Mouse (Mus musculus): ENCODE measurements around the gene Tekt1. TPM values are rescaled to one million over a fixed set of nuclear protein-coding genes. Genes with fewer than 3 reads are reported as not detected.

Tekt1 gene
- polyA plus RNA-seq, 1 experiment from 2014 or later, result 5.3 TPM

DNA sequence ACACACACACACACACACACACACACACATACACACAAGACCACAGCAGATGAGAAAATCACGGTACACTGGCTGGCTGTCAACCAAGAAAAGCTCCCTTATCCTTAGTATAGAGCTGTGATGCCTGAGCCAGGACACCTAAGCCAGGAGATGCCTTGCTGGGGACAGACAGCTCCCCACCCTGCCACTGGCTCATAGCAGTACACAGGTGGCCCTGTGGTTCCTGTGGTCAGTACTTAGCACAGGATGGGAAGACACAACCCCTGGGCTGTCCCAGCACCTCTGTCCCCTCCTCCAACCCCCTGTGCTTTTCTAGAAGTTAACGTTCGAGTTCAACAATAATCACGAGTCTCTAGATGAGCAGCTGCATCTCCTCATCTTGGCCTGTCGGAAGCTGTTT is 44.2 kb downstream of the Tekt1 start:
- Histone ChIP-seq H3K36me3 (ENCODE audit: control insufficient read depth, insufficient read depth, low read length) (no peaks in the 10 kb centered on the region), H3K9me3 (ENCODE audit: control insufficient read depth, low read length) (no peaks in the 10 kb centered on the region), H3K27ac (ENCODE audit: low read depth, low read length) (no peak overlapping the region), H3K9ac (ENCODE audit: low read length) (no peak overlapping the region), H3K4me3 (ENCODE audit: low read depth, low read length) (no peak overlapping the region), H3K27me3 (ENCODE audit: control insufficient read depth, insufficient read depth, low read length) (peaks cover 11% of the 10 kb centered on the region), H3K4me1 (replicated peaks; ENCODE audit: control insufficient read depth, insufficient read depth, low read length) (no peaks in the 10 kb centered on the region; the same call in 1 of the 2 replicates), H3K4me2 (ENCODE audit: low read depth, low read length, severe bottlenecking) (no peak overlapping the region)
- DNase-seq (ENCODE audit: low spot score) (peak; percentile 7), ATAC-seq (replicated peaks; ENCODE audit: low FRiP score) (no peak)
- WGBS, result 93% methylated on average over 5 of the region's 5 CpGs

DNA sequence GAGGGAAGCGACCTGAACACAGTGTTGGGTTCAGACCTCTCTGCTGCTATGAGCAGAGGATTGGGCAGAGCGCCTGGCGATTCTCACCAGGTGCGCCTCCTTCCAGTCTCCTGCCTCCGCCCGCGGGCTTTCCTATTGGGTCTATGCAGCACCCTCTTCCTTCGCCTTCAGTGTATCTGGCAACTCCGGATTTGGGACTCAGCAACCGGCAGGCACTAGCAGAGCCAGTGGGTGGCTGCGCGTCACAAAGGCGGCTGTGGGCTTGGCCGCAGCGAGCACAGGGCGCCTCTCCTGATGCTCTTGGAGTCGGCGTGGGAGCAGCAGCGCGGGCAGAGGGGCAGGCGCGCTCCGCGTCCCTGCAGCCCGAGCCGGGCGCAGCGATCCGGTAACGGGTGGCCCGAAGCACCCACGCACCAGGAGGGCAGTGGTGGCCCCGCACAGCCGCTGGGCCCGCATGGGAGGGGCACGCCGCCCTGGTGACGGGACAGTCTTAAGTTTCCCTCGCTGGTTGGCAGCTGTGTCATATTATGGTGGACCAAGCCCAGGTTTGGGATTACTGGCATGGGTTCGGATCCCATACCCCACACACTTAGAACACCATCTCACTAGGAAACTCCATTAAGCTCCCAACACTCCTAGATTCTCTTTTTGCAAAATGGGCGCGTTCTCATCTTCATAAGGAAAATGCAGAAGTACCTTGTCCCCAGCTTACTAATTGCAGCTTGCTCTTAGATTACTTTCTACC is 47.9 kb downstream of the Tekt1 start, which contains the start of gene Fbxo39:
TSS of gene Fbxo39 (plus strand) at position 294 of the 745 bp plus-strand sequence.
- no peak within 1 kb of the TSS; the same call in 1 of the 2 replicates for H3K9ac ChIP-seq (ENCODE audit: low read length)
- ATAC-seq (replicated peaks; ENCODE audit: low FRiP score) (no peak), DNase-seq (ENCODE audit: low spot score) (peak; percentile 52)
- H3K9me3 ChIP-seq (ENCODE audit: control insufficient read depth, low read length), result no peaks in the 10 kb centered on the region
- H3K27me3 ChIP-seq (ENCODE audit: control insufficient read depth, insufficient read depth, low read length), result peaks cover 11% of the 10 kb centered on the region
- H3K4me3 ChIP-seq (ENCODE audit: low read depth, low read length), result peak within 1 kb of the TSS; percentile 14; the same call in 1 of the 2 replicates
- H3K27ac ChIP-seq (ENCODE audit: low read depth, low read length), result no peak within 1 kb of the TSS
- H3K36me3 ChIP-seq (ENCODE audit: control insufficient read depth, insufficient read depth, low read length), result no peaks in the 10 kb centered on the region
- 10% methylated on average over 42 of the region's 42 CpGs for WGBS
- H3K4me2 ChIP-seq (ENCODE audit: low read depth, low read length, severe bottlenecking), result peak within 1 kb of the TSS; percentile 41
- no peaks in the 10 kb centered on the region; the same call in 1 of the 2 replicates for H3K4me1 ChIP-seq (replicated peaks; ENCODE audit: control insufficient read depth, insufficient read depth, low read length)

DNA sequence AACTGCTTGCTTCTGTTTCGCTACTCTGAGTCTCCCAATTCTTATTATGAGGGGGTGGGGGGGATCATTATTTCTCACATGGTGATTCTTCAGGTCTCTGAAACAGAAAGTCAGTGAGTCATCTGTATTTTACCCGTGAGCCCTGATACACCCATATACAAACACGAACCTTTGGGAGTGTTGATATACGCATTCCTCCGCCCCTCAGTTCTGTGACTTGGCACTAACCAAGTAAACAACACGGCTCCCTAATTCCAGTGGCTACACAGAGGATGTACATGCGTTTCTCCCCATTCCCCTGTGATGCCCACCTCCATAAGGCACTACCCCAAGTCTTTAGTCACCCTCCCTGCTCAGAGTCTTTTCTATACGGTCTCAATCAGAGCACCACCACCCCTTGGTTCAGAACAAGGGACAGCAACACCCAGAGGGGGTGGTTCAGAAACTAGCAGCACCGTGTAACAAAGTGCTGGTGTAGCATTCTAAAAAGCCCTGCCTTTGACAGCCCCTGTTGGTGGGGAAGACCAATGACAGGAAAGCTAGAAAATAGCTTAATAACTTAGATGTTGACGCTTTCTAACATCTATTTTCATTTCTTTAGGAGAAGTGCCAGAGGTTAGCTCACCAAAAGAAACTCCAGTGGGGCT is 50.8 kb downstream of the Tekt1 start:
- H3K27ac ChIP-seq (ENCODE audit: low read depth, low read length), result no peak overlapping the region
- no peak overlapping the region for H3K9ac ChIP-seq (ENCODE audit: low read length)
- H3K9me3 ChIP-seq (ENCODE audit: control insufficient read depth, low read length), result no peaks in the 10 kb centered on the region
- DNase-seq (ENCODE audit: low spot score), result no peak
- H3K27me3 ChIP-seq (ENCODE audit: control insufficient read depth, insufficient read depth, low read length), result peaks cover 11% of the 10 kb centered on the region
- 85% methylated on average over 10 of the region's 10 CpGs for WGBS
- H3K4me2 ChIP-seq (ENCODE audit: low read depth, low read length, severe bottlenecking), result no peak overlapping the region
- no peak for ATAC-seq (replicated peaks; ENCODE audit: low FRiP score)
- no peaks in the 10 kb centered on the region for H3K36me3 ChIP-seq (ENCODE audit: control insufficient read depth, insufficient read depth, low read length)
- H3K4me1 ChIP-seq (replicated peaks; ENCODE audit: control insufficient read depth, insufficient read depth, low read length), result no peaks in the 10 kb centered on the region; the same call in 1 of the 2 replicates
- no peak overlapping the region for H3K4me3 ChIP-seq (ENCODE audit: low read depth, low read length)

DNA sequence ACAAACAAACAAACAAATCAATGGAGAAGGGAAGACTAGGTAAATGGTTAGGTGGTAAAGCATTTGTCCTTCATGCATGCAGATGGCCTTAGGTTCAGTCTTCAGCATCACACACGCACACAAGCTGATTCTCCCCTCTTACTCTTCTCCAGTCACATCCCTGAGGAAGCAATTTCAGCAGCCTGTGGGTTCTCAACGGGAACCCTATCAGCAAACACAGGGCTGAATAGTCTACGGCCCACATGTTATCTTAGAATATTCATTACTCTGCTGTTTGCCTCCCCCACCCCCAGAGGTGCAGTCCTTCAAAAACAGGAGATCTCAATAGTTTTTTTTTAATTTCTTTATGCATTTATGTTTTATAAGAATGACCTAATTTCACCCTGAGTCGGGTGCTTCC is 51.8 kb downstream of the Tekt1 start:
- 84% methylated on average over 4 of the region's 4 CpGs for WGBS
- ATAC-seq (replicated peaks; ENCODE audit: low FRiP score), result no peak

DNA sequence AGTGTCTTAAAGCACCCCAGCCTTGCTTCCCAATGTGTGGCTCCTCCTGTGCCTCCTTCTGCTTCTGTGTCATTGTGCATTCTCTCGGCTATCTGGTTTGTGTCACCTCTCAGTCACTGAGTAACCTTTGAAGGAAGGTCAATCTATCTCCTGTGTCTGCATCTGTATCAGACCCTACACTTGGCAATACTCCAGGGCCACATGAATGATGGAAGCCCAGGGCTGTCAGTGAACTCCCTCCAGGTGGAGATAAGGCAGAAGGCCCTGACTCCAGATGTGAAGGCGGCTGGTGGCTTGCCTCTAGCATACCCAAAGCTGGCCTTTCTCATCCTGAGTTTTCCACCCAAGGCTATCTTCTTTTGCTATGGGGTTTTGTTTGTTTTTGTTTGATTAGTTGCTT is 53.3 kb downstream of the Tekt1 start:
- Histone ChIP-seq H3K27ac (ENCODE audit: low read depth, low read length) (no peak overlapping the region), H3K9ac (ENCODE audit: low read length) (no peak overlapping the region), H3K36me3 (ENCODE audit: control insufficient read depth, insufficient read depth, low read length) (no peaks in the 10 kb centered on the region), H3K27me3 (ENCODE audit: control insufficient read depth, insufficient read depth, low read length) (peaks cover 7% of the 10 kb centered on the region; the same call in 1 of the 2 replicates), H3K4me1 (replicated peaks; ENCODE audit: control insufficient read depth, insufficient read depth, low read length) (no peaks in the 10 kb centered on the region), H3K4me2 (ENCODE audit: low read depth, low read length, severe bottlenecking) (no peak overlapping the region), H3K9me3 (ENCODE audit: control insufficient read depth, low read length) (no peaks in the 10 kb centered on the region), H3K4me3 (ENCODE audit: low read depth, low read length) (no peak overlapping the region)
- ATAC-seq (replicated peaks; ENCODE audit: low FRiP score), result no peak
- DNase-seq (ENCODE audit: low spot score), result no peak
- WGBS, result 70% methylated on average over 2 of the region's 2 CpGs

More for the DNA sequence above, 51.8 kb downstream of the Tekt1 start:
- Histone ChIP-seq H3K4me1 (replicated peaks; ENCODE audit: control insufficient read depth, insufficient read depth, low read length) (no peaks in the 10 kb centered on the region; the same call in 1 of the 2 replicates), H3K27me3 (ENCODE audit: control insufficient read depth, insufficient read depth, low read length) (peaks cover 11% of the 10 kb centered on the region), H3K27ac (ENCODE audit: low read depth, low read length) (no peak overlapping the region), H3K9ac (ENCODE audit: low read length) (no peak overlapping the region), H3K36me3 (ENCODE audit: control insufficient read depth, insufficient read depth, low read length) (no peaks in the 10 kb centered on the region), H3K4me2 (ENCODE audit: low read depth, low read length, severe bottlenecking) (no peak overlapping the region), H3K9me3 (ENCODE audit: control insufficient read depth, low read length) (no peaks in the 10 kb centered on the region), H3K4me3 (ENCODE audit: low read depth, low read length) (no peak overlapping the region)
- no peak for DNase-seq (ENCODE audit: low spot score)

DNA sequence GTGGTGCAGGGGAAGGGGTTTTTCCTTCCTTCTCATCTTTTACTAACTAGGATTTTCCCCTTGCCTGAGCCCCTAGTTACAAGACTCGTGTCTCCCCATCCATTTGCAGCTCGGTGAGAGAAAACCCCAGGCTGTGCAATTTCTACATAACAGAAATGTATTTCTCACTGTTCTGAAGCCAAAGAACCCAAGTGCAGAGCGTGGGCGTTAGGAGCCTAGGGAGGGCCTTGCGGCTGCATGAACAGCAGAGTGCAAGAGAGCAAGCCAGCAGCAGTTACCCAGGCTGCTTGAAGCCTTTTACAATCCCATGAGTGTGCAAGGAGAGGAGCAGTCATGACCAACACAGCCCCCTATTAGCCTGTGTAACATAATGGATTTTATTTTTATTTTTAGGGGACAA is 54.8 kb downstream of the Tekt1 start:
- Histone ChIP-seq H3K4me3 (ENCODE audit: low read depth, low read length) (no peak overlapping the region), H3K36me3 (ENCODE audit: control insufficient read depth, insufficient read depth, low read length) (no peaks in the 10 kb centered on the region), H3K9ac (ENCODE audit: low read length) (no peak overlapping the region), H3K27ac (ENCODE audit: low read depth, low read length) (no peak overlapping the region), H3K9me3 (ENCODE audit: control insufficient read depth, low read length) (no peaks in the 10 kb centered on the region), H3K27me3 (ENCODE audit: control insufficient read depth, insufficient read depth, low read length) (no peaks in the 10 kb centered on the region), H3K4me2 (ENCODE audit: low read depth, low read length, severe bottlenecking) (no peak overlapping the region), H3K4me1 (replicated peaks; ENCODE audit: control insufficient read depth, insufficient read depth, low read length) (no peaks in the 10 kb centered on the region)
- DNase-seq (ENCODE audit: low spot score) (no peak), ATAC-seq (replicated peaks; ENCODE audit: low FRiP score) (no peak)
- WGBS, result 89% methylated on average over 5 of the region's 5 CpGs

DNA sequence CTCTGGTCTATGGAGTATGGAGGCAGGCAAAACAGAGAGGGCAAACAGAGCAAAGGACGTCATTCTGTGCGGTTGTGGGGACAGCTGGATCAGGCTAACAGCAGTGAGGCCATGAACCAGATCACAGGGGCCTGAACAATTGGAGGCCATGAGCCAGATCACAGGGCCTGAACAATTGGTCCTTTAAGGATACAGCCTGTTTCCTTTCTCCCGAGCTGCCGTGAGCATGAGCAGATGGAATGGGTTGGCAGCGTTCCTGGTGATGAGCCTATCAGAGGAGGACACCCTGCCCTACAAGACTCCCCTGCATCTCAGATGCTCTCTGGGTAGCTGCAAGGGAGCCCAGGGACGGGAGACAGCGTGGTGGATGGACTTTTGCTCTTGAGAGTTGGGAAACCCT is 60.0 kb downstream of the Tekt1 start:
- no peaks in the 10 kb centered on the region for H3K27me3 ChIP-seq (ENCODE audit: control insufficient read depth, insufficient read depth, low read length)
- no peaks in the 10 kb centered on the region for H3K36me3 ChIP-seq (ENCODE audit: control insufficient read depth, insufficient read depth, low read length)
- ATAC-seq (replicated peaks; ENCODE audit: low FRiP score), result no peak
- H3K9ac ChIP-seq (ENCODE audit: low read length), result no peak overlapping the region
- 84% methylated on average over 7 of the region's 7 CpGs for WGBS
- no peak overlapping the region for H3K27ac ChIP-seq (ENCODE audit: low read depth, low read length)
- H3K4me1 ChIP-seq (replicated peaks; ENCODE audit: control insufficient read depth, insufficient read depth, low read length), result no peaks in the 10 kb centered on the region
- no peak overlapping the region for H3K4me2 ChIP-seq (ENCODE audit: low read depth, low read length, severe bottlenecking)
- no peak overlapping the region for H3K4me3 ChIP-seq (ENCODE audit: low read depth, low read length)
- no peak for DNase-seq (ENCODE audit: low spot score)
- no peaks in the 10 kb centered on the region for H3K9me3 ChIP-seq (ENCODE audit: control insufficient read depth, low read length)

DNA sequence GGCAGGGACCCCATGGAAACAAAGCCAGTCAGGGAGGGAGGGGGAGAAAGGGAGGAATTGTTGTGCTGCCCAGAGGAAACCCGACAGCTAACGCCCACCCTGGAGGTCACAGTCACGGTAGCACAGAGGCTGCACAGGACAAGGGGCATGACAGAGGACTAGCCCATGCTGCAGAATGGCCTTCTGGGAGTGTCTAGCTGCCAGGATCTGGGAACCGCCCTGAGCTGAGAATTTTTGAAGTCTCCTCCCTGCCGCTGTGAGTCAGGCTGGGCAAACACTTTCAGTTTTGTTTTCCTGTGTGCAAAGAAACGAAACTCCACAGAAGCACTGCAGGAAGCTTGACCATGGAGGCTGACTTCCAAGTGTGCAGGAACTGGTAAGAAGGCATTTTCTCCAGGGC is 60.9 kb downstream of the Tekt1 start, which contains the start of gene Xaf1:
TSS of gene Xaf1 (plus strand) at position 296 of the 400 bp plus-strand sequence.
- H3K9ac ChIP-seq (ENCODE audit: low read length), result no peak within 1 kb of the TSS
- ATAC-seq (replicated peaks; ENCODE audit: low FRiP score) (no peak), DNase-seq (ENCODE audit: low spot score) (no peak)
- no peak within 1 kb of the TSS for H3K4me3 ChIP-seq (ENCODE audit: low read depth, low read length)
- 33% methylated on average over 6 of the region's 6 CpGs for WGBS
- H3K27me3 ChIP-seq (ENCODE audit: control insufficient read depth, insufficient read depth, low read length), result no peaks in the 10 kb centered on the region
- no peaks in the 10 kb centered on the region for H3K36me3 ChIP-seq (ENCODE audit: control insufficient read depth, insufficient read depth, low read length)
- H3K27ac ChIP-seq (ENCODE audit: low read depth, low read length), result no peak within 1 kb of the TSS
- H3K9me3 ChIP-seq (ENCODE audit: control insufficient read depth, low read length), result no peaks in the 10 kb centered on the region
- no peaks in the 10 kb centered on the region for H3K4me1 ChIP-seq (replicated peaks; ENCODE audit: control insufficient read depth, insufficient read depth, low read length)
- no peak within 1 kb of the TSS for H3K4me2 ChIP-seq (ENCODE audit: low read depth, low read length, severe bottlenecking)
